Mouse (Mus musculus): Measurements from ENCODE around the gene Lzts2.

Lzts2 gene

DNA sequence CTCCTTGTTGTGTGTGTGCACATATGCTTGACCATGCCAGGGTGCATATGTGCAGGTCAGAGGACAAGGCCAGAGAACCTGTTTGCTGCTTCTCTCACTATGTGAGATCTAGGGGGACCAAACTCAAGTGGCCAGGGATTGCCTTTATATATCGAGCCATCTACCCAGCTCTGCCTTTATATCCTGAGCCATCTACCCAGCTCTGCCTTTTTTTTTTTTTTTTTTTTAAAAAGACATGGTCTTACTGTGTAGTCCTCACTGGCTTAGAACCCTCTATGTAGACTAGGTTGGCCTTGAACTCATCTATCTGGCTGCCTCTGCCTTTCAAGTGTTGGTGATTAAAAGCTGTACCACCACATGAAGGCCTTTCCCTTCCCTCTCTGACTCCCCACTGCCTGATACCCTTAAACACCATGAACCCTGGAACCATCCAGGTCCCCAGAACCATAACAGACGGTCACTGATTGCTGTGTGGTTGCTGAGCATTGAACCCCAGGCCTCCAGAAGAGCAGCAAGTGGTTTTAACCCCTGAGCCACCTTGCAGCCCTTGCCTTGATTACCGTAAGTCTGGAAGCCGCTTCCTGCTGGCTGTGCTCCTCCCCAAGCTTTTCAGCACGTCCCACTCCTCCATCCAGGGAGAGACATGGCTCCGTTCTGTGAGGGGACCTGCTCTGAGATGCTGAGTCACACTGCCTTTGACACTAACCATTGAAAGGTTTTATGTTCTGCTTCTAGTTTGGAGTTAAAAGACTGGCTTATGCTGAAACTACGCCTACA is 10.3 kb upstream of the Lzts2 start:
- DNase-seq (ENCODE audit: low read depth, low spot score), result no peak

DNA sequence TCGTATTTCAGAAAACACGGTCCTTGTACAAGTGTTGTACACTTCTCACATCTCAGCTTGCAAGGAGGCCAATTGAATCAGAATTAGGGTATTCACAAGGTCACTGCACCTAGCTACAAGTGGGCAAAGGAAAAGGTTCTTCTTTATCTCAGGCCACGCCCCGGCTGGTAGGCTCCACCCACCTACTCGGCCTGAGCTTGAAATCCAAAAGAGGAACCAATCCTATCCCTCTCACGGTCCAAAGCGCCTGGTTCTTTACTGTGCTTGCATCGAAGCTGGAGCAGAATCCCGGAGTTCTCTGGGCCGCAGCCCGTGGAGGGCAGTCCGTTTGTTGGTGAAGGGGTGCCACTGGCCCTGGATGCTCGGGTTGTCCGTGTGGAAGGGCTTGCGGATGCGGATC is 8.8 kb upstream of the Lzts2 start, which contains the start of gene Twnk:
Gene Twnk (plus strand): TSS at position 220 of the 400 bp plus-strand sequence.
- DNase-seq (ENCODE audit: low read depth, low spot score), result peak; percentile 92

DNA sequence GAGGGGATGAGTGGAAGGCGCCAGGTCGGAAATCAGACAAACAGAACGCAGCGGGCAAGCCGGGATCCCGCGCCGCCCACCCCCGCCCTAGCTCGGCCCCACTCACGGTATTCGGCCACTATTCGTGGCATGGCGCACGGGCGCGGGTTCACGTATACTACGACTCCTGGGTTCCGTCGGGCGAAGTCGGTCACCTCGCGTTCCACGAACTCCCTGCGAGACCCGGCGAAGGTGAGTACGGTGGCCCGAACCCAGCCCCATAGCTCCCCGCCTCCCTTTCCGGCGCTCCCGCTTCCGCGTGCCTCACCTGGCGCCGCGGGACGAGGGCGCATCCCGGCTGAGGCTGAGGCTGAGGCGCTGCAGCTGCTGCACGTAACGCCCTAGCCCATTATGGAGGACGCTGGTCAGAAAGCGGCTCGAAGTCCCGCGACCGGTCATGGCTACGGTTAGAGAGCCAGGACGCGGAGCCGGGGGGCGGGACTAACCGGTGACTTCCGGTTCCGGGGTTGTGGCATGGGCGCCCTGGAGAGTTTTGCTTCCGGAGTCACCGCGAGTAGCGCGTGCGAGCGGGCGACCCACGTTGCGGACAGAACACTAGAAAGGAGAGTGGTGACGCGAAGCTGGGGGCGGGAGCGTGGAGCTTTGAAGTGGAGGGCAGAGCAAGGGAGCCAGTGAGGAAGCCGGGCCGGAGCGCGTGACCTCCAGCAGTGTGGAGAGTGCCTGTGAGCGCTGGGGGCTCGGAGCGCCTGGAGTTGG is 8.1 kb upstream of the Lzts2 start, which contains the start of gene Mrpl43:
Gene Mrpl43 (minus strand): TSS at position 486 of the 756 bp plus-strand sequence.
- DNase-seq (ENCODE audit: low read depth, low spot score), result peak; percentile 94

- DNase-seq (ENCODE audit: low read depth, low spot score), result no peak
These were observed 7.2 kb upstream of the Lzts2 start for GRCm38 (mm10) chr19:45007021-45007420.

DNA sequence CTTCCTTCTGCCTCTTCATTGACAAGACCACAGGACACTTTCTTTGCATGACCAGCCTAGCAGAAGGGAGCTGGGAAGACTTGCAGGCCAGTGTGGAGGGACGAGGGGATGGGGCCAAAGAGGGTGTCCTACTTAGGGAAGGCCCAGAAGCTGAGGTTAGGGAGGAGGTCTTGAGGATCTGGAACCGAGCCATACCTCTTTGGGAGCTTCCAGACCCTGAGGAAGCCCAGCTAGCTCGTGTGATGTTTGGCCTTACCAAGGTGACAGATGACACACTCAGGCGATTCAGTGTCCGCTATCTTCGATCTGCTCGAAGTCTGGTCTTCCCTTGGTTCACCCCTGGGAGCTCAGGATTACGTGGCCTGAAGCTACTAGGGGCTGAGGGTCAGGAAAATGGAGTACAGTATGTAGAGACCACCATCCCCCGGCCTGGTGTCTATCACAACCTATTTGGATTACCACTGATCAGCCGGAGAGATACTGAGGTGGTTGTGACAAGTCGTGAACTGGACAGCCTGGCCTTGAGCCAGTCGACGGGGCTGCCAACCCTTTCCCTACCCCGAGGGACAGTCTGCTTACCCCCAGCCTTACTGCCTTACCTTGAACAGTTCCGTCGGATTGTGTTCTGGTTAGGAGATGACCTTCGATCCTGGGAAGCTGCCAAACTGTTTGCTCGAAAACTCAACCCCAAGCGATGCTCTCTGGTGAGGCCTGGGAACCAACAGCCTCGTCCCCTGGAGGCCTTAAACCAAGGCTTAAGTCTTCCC is 6.6 kb upstream of the Lzts2 start:
- DNase-seq (ENCODE audit: low read depth, low spot score), result no peak

DNA sequence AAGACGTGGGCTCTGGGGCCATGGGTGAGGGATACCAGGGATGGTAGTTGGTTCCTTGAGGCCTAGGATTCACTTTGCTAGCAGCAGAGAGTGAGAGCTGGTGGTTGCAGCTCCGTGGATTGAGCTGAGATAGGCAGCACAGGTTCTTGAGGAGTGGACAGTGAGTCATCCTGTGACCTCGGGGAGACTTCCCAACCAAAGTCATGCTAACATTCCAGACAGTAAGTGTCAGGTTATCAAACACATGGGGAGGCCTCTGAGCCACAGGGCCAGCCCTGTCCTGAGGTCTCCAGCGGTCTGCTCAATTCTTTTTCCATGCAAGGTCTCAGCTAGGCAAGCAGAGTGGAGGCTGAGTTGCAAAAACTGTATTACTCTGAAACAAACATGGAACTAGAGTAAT is 3.6 kb upstream of the Lzts2 start:
- no peak for DNase-seq (ENCODE audit: low read depth, low spot score)

DNA sequence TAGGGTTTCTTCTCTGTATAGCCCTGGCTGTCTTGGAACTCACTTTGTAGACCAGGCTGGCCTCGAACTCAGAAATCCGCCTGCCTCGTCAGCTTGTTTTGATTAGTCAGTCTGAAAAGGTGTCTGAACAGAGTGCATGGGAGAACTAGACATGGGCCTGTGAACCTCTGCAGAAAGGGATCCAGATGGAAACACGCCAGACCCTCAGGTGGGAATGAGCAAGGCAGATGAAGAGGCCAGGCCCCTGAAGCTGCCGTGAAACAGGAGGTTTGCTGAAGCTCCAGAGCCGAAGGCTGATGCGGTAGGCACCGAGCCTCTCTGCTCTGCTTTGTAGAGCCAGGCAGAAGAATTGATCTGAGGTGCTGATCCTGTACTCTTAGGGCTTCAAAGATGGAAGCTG is 2.0 kb upstream of the Lzts2 start:
- DNase-seq (ENCODE audit: low read depth, low spot score), result no peak

- peak; percentile 39 for DNase-seq (ENCODE audit: low read depth, low spot score)
These were observed 1.6 kb upstream of the Lzts2 start for GRCm38 (mm10) chr19:45012636-45013035.

DNA sequence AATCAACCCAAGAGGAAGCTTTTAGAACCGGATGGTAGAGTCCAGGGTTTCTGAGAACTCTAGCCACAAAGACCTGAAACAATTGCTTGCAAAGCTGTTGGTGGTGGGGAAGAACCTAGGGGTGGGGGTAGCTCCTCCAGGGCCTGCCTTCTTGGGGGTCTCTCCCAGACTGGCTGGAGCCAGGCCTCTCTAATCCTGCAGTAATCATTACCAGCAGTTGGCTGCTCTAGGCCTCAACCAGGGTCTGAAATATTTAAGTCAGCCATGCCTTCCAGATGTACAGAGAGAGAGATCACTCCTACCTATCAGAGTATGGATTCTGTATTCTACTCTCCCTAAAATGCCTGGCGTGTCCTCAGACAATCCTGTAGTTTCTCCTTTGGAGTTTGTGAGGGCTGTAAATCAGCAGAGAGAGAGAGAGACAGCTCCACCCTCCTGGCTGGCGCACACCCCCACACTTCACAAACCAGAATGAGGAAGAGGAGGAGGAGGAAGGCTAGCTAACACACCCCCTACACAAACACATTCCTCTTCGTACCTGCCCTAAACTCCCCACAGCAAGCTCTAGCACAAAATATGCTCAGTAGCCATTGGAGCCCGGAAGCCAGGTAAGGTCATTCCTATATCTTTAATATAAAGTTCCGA is 511 bp upstream of the Lzts2 start:
- no peak for DNase-seq (ENCODE audit: low read depth, low spot score)

DNA sequence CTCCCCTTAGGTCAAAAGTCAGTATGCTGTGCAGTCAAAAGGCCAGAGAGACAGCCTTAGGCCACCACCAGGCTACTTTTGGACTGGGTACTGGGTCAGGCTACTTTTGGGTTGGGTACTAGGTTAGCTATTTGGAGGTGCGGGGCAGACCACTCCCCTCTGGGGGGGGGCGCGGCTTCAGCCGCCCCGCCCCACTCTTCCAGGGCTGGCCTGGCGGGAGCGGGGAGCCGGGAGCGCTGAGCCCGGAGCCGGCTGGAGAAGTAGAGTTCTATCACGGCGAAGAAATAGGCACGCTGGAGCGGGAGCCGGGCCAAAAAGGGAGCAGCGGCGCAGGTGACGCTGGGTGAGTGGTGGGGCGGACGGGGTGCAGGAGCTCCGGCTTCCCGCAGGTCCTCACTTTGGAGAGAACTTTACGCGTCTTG is 778 bp downstream of the Lzts2 start:
- peak; percentile 66 for DNase-seq (ENCODE audit: low read depth, low spot score)

DNA sequence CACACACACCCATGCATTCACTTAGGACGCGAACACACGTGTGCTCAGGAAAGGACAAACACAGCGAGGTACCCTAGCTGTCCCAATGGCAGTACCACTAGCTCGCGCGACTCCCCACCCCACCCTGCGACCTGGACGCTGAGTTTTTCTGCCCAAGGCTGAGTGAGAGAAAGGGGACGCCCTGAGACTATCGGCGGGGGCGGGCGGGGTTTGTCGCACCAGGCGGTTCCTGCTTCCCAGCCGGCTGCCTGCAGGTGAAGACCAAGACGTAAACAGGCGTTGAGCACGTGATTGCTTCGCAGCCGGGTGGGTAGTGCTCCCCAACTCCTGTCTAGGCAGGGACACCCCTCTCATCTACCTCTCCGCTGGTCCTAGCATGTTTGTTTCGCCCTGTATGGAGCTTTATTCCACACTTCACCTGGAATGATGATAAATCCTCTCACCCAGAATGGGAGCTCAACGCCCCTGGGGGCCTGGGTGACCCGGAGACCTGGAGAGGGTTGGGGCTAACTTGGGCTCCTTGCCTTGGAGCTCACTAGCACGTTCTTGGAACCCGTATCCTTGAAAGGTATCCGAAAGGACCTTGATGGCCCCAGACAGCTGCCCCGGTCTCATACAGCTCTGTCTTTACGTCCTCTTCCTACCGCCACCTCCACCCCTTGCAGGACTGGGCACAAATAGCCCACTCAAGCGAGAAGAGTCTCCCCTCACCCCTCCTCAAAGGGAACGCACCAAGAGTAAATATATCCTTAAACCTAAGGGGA is 1.5 kb downstream of the Lzts2 start:
- peak; percentile 91 for DNase-seq (ENCODE audit: low read depth, low spot score)

- peak; percentile 83 for DNase-seq (ENCODE audit: low read depth, low spot score)
These were observed 2.4 kb downstream of the Lzts2 start for GRCm38 (mm10) chr19:45016341-45017215.

DNA sequence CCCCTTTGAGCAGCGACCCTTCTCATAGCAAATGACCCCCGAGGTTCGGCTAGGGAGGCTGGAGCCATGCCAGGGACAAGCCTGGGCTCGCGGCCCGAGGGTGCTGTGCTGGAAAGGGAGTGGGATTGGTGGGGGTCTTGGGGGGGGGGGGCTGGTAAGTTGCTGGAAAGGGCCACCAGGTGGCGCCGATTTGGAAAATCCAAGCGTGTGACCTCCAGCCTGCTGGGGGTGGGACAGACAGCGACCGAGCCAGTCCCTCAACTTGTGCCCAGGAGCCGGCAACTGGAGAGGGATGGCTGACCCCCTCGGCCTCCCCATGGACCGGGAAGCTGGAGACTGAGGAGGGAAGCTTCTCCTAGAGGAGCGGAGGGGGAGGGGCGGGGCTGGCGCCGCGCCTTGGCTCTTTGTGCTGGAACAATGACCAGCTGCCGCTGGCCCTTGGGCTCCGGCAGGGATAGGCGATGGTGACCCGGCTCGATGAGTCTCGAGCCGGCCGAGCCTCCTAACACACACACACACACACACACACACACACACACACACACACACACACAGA is 3.1 kb downstream of the Lzts2 start:
- DNase-seq (ENCODE audit: low read depth, low spot score), result peak; percentile 67

DNA sequence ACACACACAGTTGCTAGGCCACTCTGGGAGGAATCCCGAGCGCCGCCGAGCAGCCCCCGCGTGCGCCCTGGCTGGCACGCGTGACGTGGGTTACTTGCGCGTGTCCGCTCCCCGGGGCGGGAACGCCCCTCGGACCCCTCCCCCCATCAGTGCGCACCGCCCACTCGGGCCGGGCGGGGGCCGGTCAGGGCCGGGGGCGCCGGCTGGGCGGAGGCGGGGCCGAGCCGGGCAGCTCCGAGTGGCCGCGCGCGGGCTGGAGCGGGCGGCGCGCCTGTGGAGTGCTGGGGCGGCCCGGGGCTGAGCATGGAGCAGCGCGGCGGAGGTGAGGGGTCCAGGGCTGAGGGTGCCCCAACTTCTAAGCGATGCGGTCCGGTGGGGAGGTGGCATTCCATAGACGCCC is 3.7 kb downstream of the Lzts2 start:
- no peak for DNase-seq (ENCODE audit: low read depth, low spot score)

GRCm38 (mm10) chr19:45018351-45018831 is 4.2 kb downstream of the Lzts2 start:
- DNase-seq (ENCODE audit: low read depth, low spot score), result no peak

- DNase-seq (ENCODE audit: low read depth, low spot score), result no peak
These were observed 6.1 kb downstream of the Lzts2 start for GRCm38 (mm10) chr19:45020348-45020747.

DNA sequence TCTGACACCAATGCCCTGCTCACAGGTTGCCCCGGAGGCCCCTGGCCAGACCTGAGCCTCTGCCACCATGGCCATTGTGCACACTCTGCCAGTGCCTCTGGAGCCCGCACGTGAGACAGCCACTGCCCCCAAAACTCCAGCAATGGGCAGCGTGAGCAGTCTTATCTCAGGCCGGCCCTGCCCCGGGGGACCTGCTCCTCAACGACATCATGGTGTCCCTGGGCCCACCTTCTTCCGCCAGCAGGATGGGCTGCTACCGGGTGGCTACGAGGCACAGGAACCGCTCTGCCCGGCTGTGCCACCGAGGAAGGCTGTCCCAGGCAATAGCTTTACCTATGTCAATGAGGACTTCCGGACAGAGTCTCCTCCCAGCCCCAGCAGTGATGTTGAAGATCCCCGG is 7.1 kb downstream of the Lzts2 start:
- DNase-seq (ENCODE audit: low read depth, low spot score), result no peak

DNA sequence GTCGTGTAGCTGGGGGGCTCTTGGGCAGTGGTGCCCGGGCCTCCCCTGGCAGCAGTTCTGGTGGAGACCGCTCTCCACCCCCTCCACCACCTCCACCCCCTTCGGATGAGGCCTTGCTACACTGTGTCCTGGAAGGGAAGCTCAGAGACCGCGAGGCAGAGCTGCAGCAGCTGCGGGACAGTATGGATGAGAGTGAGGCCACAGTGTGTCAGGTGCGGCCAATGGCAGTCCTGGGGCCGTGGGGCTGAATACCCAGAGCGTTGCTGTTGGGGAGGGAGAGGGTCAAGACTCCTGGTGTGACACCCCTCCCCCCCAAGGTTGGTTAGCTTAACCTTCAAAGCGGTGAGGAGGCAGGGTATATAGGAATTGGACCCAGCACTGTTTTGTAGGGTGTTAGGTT is 9.8 kb downstream of the Lzts2 start:
- no peak for DNase-seq (ENCODE audit: low read depth, low spot score)

GRCm38 (mm10) chr19:45024775-45025174 is 10.6 kb downstream of the Lzts2 start:
- no peak for DNase-seq (ENCODE audit: low read depth, low spot score)

Measured in A20 (cell line).